Mouse (Mus musculus): ENCODE data around the gene Zfp518b.

DNA sequence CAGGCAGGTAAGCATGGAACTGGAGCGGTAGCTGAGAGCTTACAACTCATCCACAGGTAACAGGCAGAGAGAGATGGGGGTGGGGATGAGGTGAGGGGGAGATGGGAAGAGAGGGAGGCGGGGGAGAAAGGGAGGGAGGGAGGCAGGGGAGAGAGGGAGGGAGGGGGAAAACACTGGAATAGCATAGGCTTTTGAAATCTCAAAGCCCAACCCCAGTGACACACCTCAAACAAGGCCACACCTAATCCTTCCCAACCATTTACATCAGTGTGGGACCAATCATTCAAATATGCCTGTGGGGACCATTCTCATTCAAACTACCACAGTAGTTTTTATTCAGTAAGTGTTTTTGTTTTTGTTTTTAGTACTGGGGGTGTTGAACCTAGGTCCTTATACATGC is 31.5 kb downstream of the Zfp518b start:
- TF ChIP-seq CTCF (IDR thresholded peaks at IDR 0.05; ENCODE audit: control insufficient read depth, insufficient read depth, insufficient read length): no peak
- TF ChIP-seq USF1 (IDR thresholded peaks at IDR 0.05; ENCODE audit: low read depth): no peak
- no peak for TF ChIP-seq CEBPB (IDR thresholded peaks at IDR 0.05; ENCODE audit: low read depth)
- no peak for TF ChIP-seq MYOG (IDR thresholded peaks at IDR 0.05; ENCODE audit: control insufficient read depth, extremely low read depth, insufficient read length)
- TF ChIP-seq MYOD1 (IDR thresholded peaks at IDR 0.05; ENCODE audit: control insufficient read depth, insufficient read length, low read depth): no peak

All from C2C12 (cell line).